Mouse (Mus musculus): ENCODE measurements around the gene Ints7. TPM values are rescaled to one million over a fixed set of nuclear protein-coding genes. Genes with fewer than 3 reads are reported as not detected.

Ints7 gene
- polyA plus RNA-seq, 1 experiment from 2014 or later: 18.4 TPM

- WGBS (ENCODE audit: insufficient replicate concordance): 87% methylated on average over 16 of the region's 16 CpGs
- no peaks in the 10 kb centered on the region for H3K27me3 ChIP-seq
- peaks cover 97% of the 10 kb centered on the region for H3K36me3 ChIP-seq (replicated peaks)
- H3K9me3 ChIP-seq (replicated peaks): no peaks in the 10 kb centered on the region
- no peak overlapping the region for H3K4me2 ChIP-seq
- no peak for ATAC-seq (ENCODE audit: insufficient read depth)
- no peak overlapping the region for H3K4me3 ChIP-seq (replicated peaks)
- no peak overlapping the region for H3K27ac ChIP-seq (replicated peaks)
- H3K4me1 ChIP-seq (replicated peaks): no peaks in the 10 kb centered on the region
- H3K9ac ChIP-seq: no peak overlapping the region
Observed at GRCm38 (mm10) chr1:191612877-191613276, 37.4 kb downstream of the Ints7 start.

GRCm38 (mm10) chr1:191616245-191616644 lies 40.8 kb downstream of the Ints7 start:
- no peak for ATAC-seq (ENCODE audit: insufficient read depth)
- Histone ChIP-seq H3K27ac (replicated peaks) (no peak overlapping the region), H3K27me3 (no peaks in the 10 kb centered on the region), H3K9me3 (replicated peaks) (no peaks in the 10 kb centered on the region), H3K9ac (no peak overlapping the region), H3K36me3 (replicated peaks) (peaks cover 99% of the 10 kb centered on the region), H3K4me3 (replicated peaks) (no peak overlapping the region), H3K4me1 (replicated peaks) (no peaks in the 10 kb centered on the region), H3K4me2 (no peak overlapping the region)
- WGBS (ENCODE audit: insufficient replicate concordance): 89% methylated on average over 8 of the region's 8 CpGs

GRCm38 (mm10) chr1:191617589-191617988 lies 42.2 kb downstream of the Ints7 start:
- ATAC-seq (ENCODE audit: insufficient read depth): no peak
- H3K9me3 ChIP-seq (replicated peaks): no peaks in the 10 kb centered on the region
- no peak overlapping the region for H3K4me3 ChIP-seq (replicated peaks)
- WGBS (ENCODE audit: insufficient replicate concordance): 73% methylated on average over 3 of the region's 3 CpGs
- no peak overlapping the region for H3K9ac ChIP-seq
- peaks cover 98% of the 10 kb centered on the region for H3K36me3 ChIP-seq (replicated peaks)
- no peak overlapping the region for H3K4me2 ChIP-seq
- H3K27ac ChIP-seq (replicated peaks): no peak overlapping the region
- H3K27me3 ChIP-seq: no peaks in the 10 kb centered on the region
- no peaks in the 10 kb centered on the region for H3K4me1 ChIP-seq (replicated peaks)

- Histone ChIP-seq H3K9me3 (replicated peaks) (no peaks in the 10 kb centered on the region), H3K27ac (replicated peaks) (no peak overlapping the region), H3K36me3 (replicated peaks) (peaks cover 96% of the 10 kb centered on the region), H3K9ac (no peak overlapping the region), H3K27me3 (no peaks in the 10 kb centered on the region), H3K4me1 (replicated peaks) (no peaks in the 10 kb centered on the region), H3K4me3 (replicated peaks) (no peak overlapping the region), H3K4me2 (no peak overlapping the region)
- ATAC-seq (ENCODE audit: insufficient read depth): no peak
- WGBS (ENCODE audit: insufficient replicate concordance): 72% methylated on average over 12 of the region's 12 CpGs
Observed at GRCm38 (mm10) chr1:191618067-191618766, 42.8 kb downstream of the Ints7 start.

- Histone ChIP-seq H3K27me3 (no peaks in the 10 kb centered on the region), H3K4me2 (no peak overlapping the region), H3K27ac (replicated peaks) (no peak overlapping the region), H3K4me1 (replicated peaks) (peaks cover 11% of the 10 kb centered on the region; the same call in 1 of the 2 replicates), H3K36me3 (replicated peaks) (peaks cover 68% of the 10 kb centered on the region), H3K9ac (no peak overlapping the region), H3K4me3 (replicated peaks) (no peak overlapping the region), H3K9me3 (replicated peaks) (no peaks in the 10 kb centered on the region)
- 80% methylated on average over 8 of the region's 8 CpGs for WGBS (ENCODE audit: insufficient replicate concordance)
- no peak for ATAC-seq (ENCODE audit: insufficient read depth)
Observed at GRCm38 (mm10) chr1:191621096-191621495, 45.7 kb downstream of the Ints7 start.

GRCm38 (mm10) chr1:191622801-191623200 lies 47.4 kb downstream of the Ints7 start:
- no peak for ATAC-seq (ENCODE audit: insufficient read depth)
- Histone ChIP-seq H3K4me1 (replicated peaks) (peaks cover 11% of the 10 kb centered on the region; the same call in 1 of the 2 replicates), H3K4me2 (no peak overlapping the region), H3K9ac (no peak overlapping the region), H3K27me3 (no peaks in the 10 kb centered on the region), H3K9me3 (replicated peaks) (no peaks in the 10 kb centered on the region), H3K36me3 (replicated peaks) (peaks cover 51% of the 10 kb centered on the region), H3K4me3 (replicated peaks) (no peak overlapping the region), H3K27ac (replicated peaks) (no peak overlapping the region)
- 85% methylated on average over 8 of the region's 8 CpGs for WGBS (ENCODE audit: insufficient replicate concordance)

GRCm38 (mm10) chr1:191624492-191624891 lies 49.1 kb downstream of the Ints7 start:
- H3K27me3 ChIP-seq: no peaks in the 10 kb centered on the region
- peaks cover 14% of the 10 kb centered on the region; the same call in 1 of the 2 replicates for H3K4me1 ChIP-seq (replicated peaks)
- no peak for ATAC-seq (ENCODE audit: insufficient read depth)
- H3K36me3 ChIP-seq (replicated peaks): peaks cover 34% of the 10 kb centered on the region
- no peak overlapping the region for H3K9ac ChIP-seq
- 49% methylated on average over 6 of the region's 6 CpGs for WGBS (ENCODE audit: insufficient replicate concordance)
- no peak overlapping the region for H3K4me3 ChIP-seq (replicated peaks)
- no peak overlapping the region for H3K27ac ChIP-seq (replicated peaks)
- H3K4me2 ChIP-seq: no peak overlapping the region
- no peaks in the 10 kb centered on the region for H3K9me3 ChIP-seq (replicated peaks)

- no peaks in the 10 kb centered on the region for H3K9me3 ChIP-seq (replicated peaks)
- no peak overlapping the region for H3K4me3 ChIP-seq (replicated peaks)
- H3K36me3 ChIP-seq (replicated peaks): peaks cover 29% of the 10 kb centered on the region
- H3K27me3 ChIP-seq: no peaks in the 10 kb centered on the region
- H3K4me2 ChIP-seq: no peak overlapping the region
- H3K27ac ChIP-seq (replicated peaks): no peak overlapping the region
- 48% methylated on average over 6 of the region's 6 CpGs for WGBS (ENCODE audit: insufficient replicate concordance)
- H3K4me1 ChIP-seq (replicated peaks): peaks cover 14% of the 10 kb centered on the region; the same call in 1 of the 2 replicates
- H3K9ac ChIP-seq: no peak overlapping the region
- no peak for ATAC-seq (ENCODE audit: insufficient read depth)
Observed at GRCm38 (mm10) chr1:191625026-191625425, 49.6 kb downstream of the Ints7 start.

- no peak overlapping the region for H3K9ac ChIP-seq
- no peak overlapping the region for H3K4me3 ChIP-seq (replicated peaks)
- no peaks in the 10 kb centered on the region for H3K9me3 ChIP-seq (replicated peaks)
- H3K27ac ChIP-seq (replicated peaks): no peak overlapping the region
- no peak overlapping the region for H3K4me2 ChIP-seq
- H3K36me3 ChIP-seq (replicated peaks): peaks cover 23% of the 10 kb centered on the region
- WGBS (ENCODE audit: insufficient replicate concordance): 22% methylated on average over 4 of the region's 4 CpGs
- no peak for ATAC-seq (ENCODE audit: insufficient read depth)
- no peaks in the 10 kb centered on the region for H3K27me3 ChIP-seq
- H3K4me1 ChIP-seq (replicated peaks): peaks cover 14% of the 10 kb centered on the region; the same call in 1 of the 2 replicates
Observed at GRCm38 (mm10) chr1:191625620-191626019, 50.2 kb downstream of the Ints7 start.

GRCm38 (mm10) chr1:191628457-191629169 lies 53.2 kb downstream of the Ints7 start:
- no peak for ATAC-seq (ENCODE audit: insufficient read depth)
- H3K9ac ChIP-seq: no peak overlapping the region
- 59% methylated on average over 11 of the region's 11 CpGs for WGBS (ENCODE audit: insufficient replicate concordance)
- H3K4me3 ChIP-seq (replicated peaks): no peak overlapping the region
- H3K36me3 ChIP-seq (replicated peaks): no peaks in the 10 kb centered on the region
- no peak overlapping the region for H3K4me2 ChIP-seq
- H3K4me1 ChIP-seq (replicated peaks): peaks cover 14% of the 10 kb centered on the region; the same call in 1 of the 2 replicates
- H3K9me3 ChIP-seq (replicated peaks): no peaks in the 10 kb centered on the region
- H3K27ac ChIP-seq (replicated peaks): no peak overlapping the region
- H3K27me3 ChIP-seq: no peaks in the 10 kb centered on the region

- no peak overlapping the region for H3K4me3 ChIP-seq (replicated peaks)
- H3K9ac ChIP-seq: no peak overlapping the region
- ATAC-seq (ENCODE audit: insufficient read depth): no peak
- no peaks in the 10 kb centered on the region for H3K36me3 ChIP-seq (replicated peaks)
- no peaks in the 10 kb centered on the region for H3K9me3 ChIP-seq (replicated peaks)
- H3K27ac ChIP-seq (replicated peaks): no peak overlapping the region
- H3K4me1 ChIP-seq (replicated peaks): peaks cover 14% of the 10 kb centered on the region; the same call in 1 of the 2 replicates
- no peaks in the 10 kb centered on the region for H3K27me3 ChIP-seq
- 52% methylated on average over 3 of the region's 3 CpGs for WGBS (ENCODE audit: insufficient replicate concordance)
- no peak overlapping the region for H3K4me2 ChIP-seq
Observed at GRCm38 (mm10) chr1:191629170-191629636, 53.8 kb downstream of the Ints7 start.

All from liver, embryonic 15.5 days (tissue).